8 mouse cellular contexts compared by ENCODE assay signal in genomic region chr17:68166397-68166796, GRCm38 (mm10).
DNase-seq lines count a peak whose midpoint lies in the region; ATAC-seq and TF ChIP-seq lines count a peak whose summit lies in the region.

No protein-coding gene starts in this region.

- TF ChIP-seq CTCF in cerebellum, adult 2 months (IDR thresholded peaks at IDR 0.05; ENCODE audit: borderline replicate concordance, insufficient read depth, low read depth, low read length), result peak; percentile 36; the same call in 1 of the 2 replicates

- peak; percentile 9 to 10 for DNase-seq in cerebellum, adult 2 months
- DNase-seq in cerebellum, postnatal 36 days, result no peak
- DNase-seq in layer of hippocampus, adult 9-10 months (ENCODE audit: low spot score), result peak; percentile 41
- no peak for DNase-seq in layer of hippocampus, adult 9-11 months
- peak; percentile 5 for DNase-seq in lung, postnatal 14 days
- no peak for DNase-seq in urinary bladder, postnatal 14 days (ENCODE audit: low spot score)
- DNase-seq in thymus, postnatal 36 days, result no peak

- no peaks in the 10 kb centered on the region for H3K27me3 ChIP-seq in cerebellum, adult 2 months (ENCODE audit: control insufficient read depth, insufficient read depth, low read length)
- H3K27me3 ChIP-seq in forebrain, embryonic 13.5 days, result no peaks in the 10 kb centered on the region

- no peaks in the 10 kb centered on the region for H3K9me3 ChIP-seq in forebrain, embryonic 13.5 days (replicated peaks)

- no peak overlapping the region for H3K27ac ChIP-seq in cerebellum, adult 2 months (ENCODE audit: insufficient read depth, low read length)
- H3K27ac ChIP-seq in forebrain, embryonic 13.5 days, result no peak overlapping the region

- TF ChIP-seq POLR2A in cerebellum, adult 2 months (IDR thresholded peaks at IDR 0.05; ENCODE audit: borderline replicate concordance, insufficient read depth, low read length), result no peak

- ATAC-seq in forebrain, embryonic 13.5 days, result peak; percentile 46

- H3K4me2 ChIP-seq in forebrain, embryonic 13.5 days, result no peak overlapping the region

- no peaks in the 10 kb centered on the region for H3K36me3 ChIP-seq in forebrain, embryonic 13.5 days (ENCODE audit: poor library complexity, severe bottlenecking)

- H3K4me1 ChIP-seq in cerebellum, adult 2 months (ENCODE audit: control insufficient read depth, insufficient read depth, low read length), result no peaks in the 10 kb centered on the region
- peaks cover 5% of the 10 kb centered on the region; the same call in 1 of the 2 replicates for H3K4me1 ChIP-seq in forebrain, embryonic 13.5 days

- no peak overlapping the region for H3K9ac ChIP-seq in forebrain, embryonic 13.5 days

- H3K4me3 ChIP-seq in cerebellum, adult 2 months (replicated peaks; ENCODE audit: insufficient read depth, low read depth, low read length), result no peak overlapping the region
- no peak overlapping the region for H3K4me3 ChIP-seq in forebrain, embryonic 13.5 days

- 66% methylated on average over 4 of the region's 4 CpGs for WGBS in cerebellum, adult 2 months
- 73% methylated on average over 4 of the region's 4 CpGs for WGBS in forebrain, embryonic 13.5 days

Comparison
In these comparisons a context has a peak if more than half of its experiments do, and no peak if none do; other contexts are left out.
1. DNase-seq: peak in cerebellum, adult 2 months (2 of 2), layer of hippocampus, adult 9-10 months (single experiment) and lung, postnatal 14 days (single experiment); none in cerebellum, postnatal 36 days (0 of 2), layer of hippocampus, adult 9-11 months (single experiment), urinary bladder, postnatal 14 days (single experiment) and thymus, postnatal 36 days (0 of 2).